Comparison of ENCODE assay signal across 24 mouse cellular contexts in the genomic region with DNA sequence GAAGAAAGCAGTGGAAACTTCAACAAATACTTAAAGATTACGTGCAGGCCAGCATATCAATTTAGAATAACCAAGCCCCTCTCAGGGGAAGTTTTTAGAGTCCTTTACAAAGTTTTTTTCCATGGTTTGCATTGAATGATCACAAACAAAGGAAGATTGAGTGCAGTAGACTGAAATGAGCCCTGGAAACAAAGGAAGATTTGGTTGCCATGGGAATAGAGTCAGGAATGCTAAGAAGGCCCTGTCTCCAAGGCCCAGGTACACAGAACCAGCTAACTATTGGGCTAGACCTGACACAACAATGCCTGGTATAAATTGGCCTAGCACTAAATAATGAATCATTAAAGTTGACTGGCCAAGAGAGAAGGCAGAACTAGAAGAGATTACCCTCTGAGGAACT. TPM values are rescaled to one million over a fixed set of nuclear protein-coding genes. Genes with fewer than 3 reads are reported as not detected.
A peak's percentile ranks its signal among the peaks of the same experiment; 100 is the strongest.
DNase-seq lines count a peak whose midpoint lies in the region; ATAC-seq lines count a peak whose summit lies in the region.
"Had no signal": no experiment of that assay in that cellular context is flagged by ENCODE, and none has a peak within 500 bp of the region (broad histone marks: within the 10 kb centered on the region; RNA-seq: fewer than 3 reads in every experiment).

No protein-coding gene starts in this region.

- no peak overlapping the region for H3K4me2 ChIP-seq in hindbrain, embryonic 16.5 days (ENCODE audit: low read length)
- no peak overlapping the region for H3K4me2 ChIP-seq in neural tube, embryonic 12.5 days (replicated peaks)
- H3K4me2 ChIP-seq: embryonic facial prominence, embryonic 12.5 days; heart, embryonic 15.5 days; liver, embryonic 11.5 days had no signal

- no peak overlapping the region for H3K4me3 ChIP-seq in hindbrain, embryonic 10.5 days
- no peak overlapping the region for H3K4me3 ChIP-seq in hindbrain, embryonic 16.5 days (ENCODE audit: low read length)
- H3K4me3 ChIP-seq in neural tube, embryonic 12.5 days, result no peak overlapping the region
- H3K4me3 ChIP-seq: embryonic facial prominence, embryonic 12.5 days; heart, adult 2 months; heart, embryonic 15.5 days; myocyte had no signal

- peaks cover 18% of the 10 kb centered on the region for H3K4me1 ChIP-seq in hindbrain, embryonic 10.5 days (replicated peaks)
- no peaks in the 10 kb centered on the region for H3K4me1 ChIP-seq in hindbrain, embryonic 16.5 days (ENCODE audit: control insufficient read depth, insufficient read depth, low read depth, low read length)
- H3K4me1 ChIP-seq in neural tube, embryonic 12.5 days, result no peaks in the 10 kb centered on the region
- H3K4me1 ChIP-seq: embryonic facial prominence, embryonic 12.5 days; heart, embryonic 15.5 days had no signal

- H3K27ac ChIP-seq in hindbrain, embryonic 10.5 days, result peak overlapping the region; percentile 62; the same call in 1 of the 2 replicates
- no peak overlapping the region for H3K27ac ChIP-seq in hindbrain, embryonic 16.5 days (ENCODE audit: low read depth, low read length)
- H3K27ac ChIP-seq in neural tube, embryonic 12.5 days, result no peak overlapping the region
- H3K27ac ChIP-seq: embryonic facial prominence, embryonic 12.5 days; heart, adult 2 months; heart, embryonic 15.5 days had no signal

- H3K9ac ChIP-seq in hindbrain, embryonic 16.5 days (ENCODE audit: low read depth, low read length), result no peak overlapping the region
- no peak overlapping the region for H3K9ac ChIP-seq in neural tube, embryonic 12.5 days
- H3K9ac ChIP-seq: embryonic facial prominence, embryonic 12.5 days; heart, embryonic 15.5 days had no signal

- no peaks in the 10 kb centered on the region for H3K9me3 ChIP-seq in hindbrain, embryonic 10.5 days
- no peaks in the 10 kb centered on the region for H3K9me3 ChIP-seq in hindbrain, embryonic 16.5 days (ENCODE audit: control insufficient read depth, low read length)
- no peaks in the 10 kb centered on the region for H3K9me3 ChIP-seq in neural tube, embryonic 12.5 days
- H3K9me3 ChIP-seq: embryonic facial prominence, embryonic 12.5 days; heart, embryonic 15.5 days had no signal

- 26% methylated on average over 1 of the region's 1 CpGs for WGBS in hindbrain, embryonic 10.5 days
- WGBS in hindbrain, embryonic 16.5 days, result 13% methylated on average over 1 of the region's 1 CpGs
- WGBS in neural tube, embryonic 12.5 days, result 13% methylated on average over 1 of the region's 1 CpGs

- ATAC-seq in hindbrain, embryonic 16.5 days, result no peak
- ATAC-seq in neural tube, embryonic 12.5 days (ENCODE audit: low FRiP score, low read depth), result 0 out of 2 replicates have a peak, but pooled peaks have one; percentile 21
- ATAC-seq in inflammation-experienced regulatory T-cells, adult 6 months, result no peak

- H3K36me3 ChIP-seq in hindbrain, embryonic 10.5 days, result no peaks in the 10 kb centered on the region
- no peaks in the 10 kb centered on the region for H3K36me3 ChIP-seq in hindbrain, embryonic 16.5 days (ENCODE audit: control insufficient read depth, insufficient read depth, low read length)
- no peaks in the 10 kb centered on the region for H3K36me3 ChIP-seq in neural tube, embryonic 12.5 days
- H3K36me3 ChIP-seq: embryonic facial prominence, embryonic 12.5 days; heart, embryonic 15.5 days had no signal

- peak; percentile 14 for DNase-seq in hindbrain, embryonic 10.5 days (ENCODE audit: low spot score)
- DNase-seq in neural tube, embryonic 10.5 days (ENCODE audit: extremely low spot score, low spot score), result no peak
- DNase-seq in embryo, embryonic 10.5 days (ENCODE audit: low spot score), result peak; percentile 74
- peak; percentile 79 for DNase-seq in retina, embryonic 14.5 days (ENCODE audit: low spot score)
- DNase-seq in cerebellum, adult 9-10 months, result no peak
- DNase-seq: adrenal gland, postnatal 10 days; B cell, adult 2 months; cerebellum, postnatal 14 days; gastrocnemius, postnatal 14 days; heart, adult 2 months; kidney, postnatal 4 days; layer of hippocampus, adult 9-11 months; lung, adult 18-20 months; lung, postnatal 14 days; spleen, adult 18-20 months; thymus, adult 18-20 months; thymus, postnatal 4 days had no signal

- H3K27me3 ChIP-seq in hindbrain, embryonic 10.5 days (ENCODE audit: insufficient read depth, poor library complexity, severe bottlenecking), result no peaks in the 10 kb centered on the region
- H3K27me3 ChIP-seq in hindbrain, embryonic 16.5 days (replicated peaks; ENCODE audit: control insufficient read depth, insufficient read depth, low read length), result no peaks in the 10 kb centered on the region
- no peaks in the 10 kb centered on the region for H3K27me3 ChIP-seq in neural tube, embryonic 12.5 days (replicated peaks)
- H3K27me3 ChIP-seq: embryonic facial prominence, embryonic 12.5 days; heart, embryonic 15.5 days had no signal

RNA-seq across cellular contexts. Expression of a gene that starts 49.9 kb away (rescaled TPM):
- 38.8 and 43.3 TPM in 2 replicates for polyA plus RNA-seq in hindbrain, embryonic 10.5 days (2016; fragmentation: Nextera tagmentation; extraction: Ambion mirVana)
- 11.8 and 13.5 TPM in 2 replicates for polyA plus RNA-seq in hindbrain, embryonic 16.5 days (2015; fragmentation: Nextera tagmentation; extraction: Ambion mirVana)
- polyA plus RNA-seq in neural tube, embryonic 12.5 days (2016; fragmentation: Nextera tagmentation; extraction: Ambion mirVana), result 45.9 and 46.7 TPM in 2 replicates
- polyA plus RNA-seq in inflammation-experienced regulatory T-cells, adult 6 months (2017; shearing (Covaris generic)), result not detected

Comparison
In these comparisons a context has a peak if more than half of its experiments do, and no peak if none do; other contexts are left out.
1. DNase-seq: peak in hindbrain, embryonic 10.5 days (single experiment), embryo, embryonic 10.5 days (single experiment) and retina, embryonic 14.5 days (single experiment); none in neural tube, embryonic 10.5 days (single experiment) and cerebellum, adult 9-10 months (single experiment).
2. RNA of a gene that starts 49.9 kb away (polyA plus RNA-seq): 45.9 to 46.7 TPM in neural tube, embryonic 12.5 days, 38.8 to 43.3 TPM in hindbrain, embryonic 10.5 days and 11.8 to 13.5 TPM in hindbrain, embryonic 16.5 days; not detected in inflammation-experienced regulatory T-cells, adult 6 months; every median in the first group is over 10 times any median in the second.